Mouse (Mus musculus) T-helper 1 cell (primary cell): Measurements from ENCODE around the gene Trp63.
"Not testable (repeated sequence)": the region's sequence is repeated elsewhere in the genome, so short reads cannot be mapped to it uniquely, and the experiment has no call there.

Experiments used
- in situ Hi-C: fragments of 300-600 bp; cut with MboI, MseI; formaldehyde crosslinking; loops from one replicate; pipeline ENCODE4 v1.15.1; 2025; ENCODE audit warnings: high pct_unique_total_duplicates

Trp63 gene

GRCm38 (mm10) chr16:25683531-25684248 is at the start of gene Trp63:
Trp63 (plus strand) TSS chr16:25683763.
- in situ Hi-C loops, result no loop called here

- in situ Hi-C loops, result not testable (repeated sequence)
Observed at GRCm38 (mm10) chr16:25644716-25645115, 38.8 kb upstream of the Trp63 start.

- in situ Hi-C loops, result no loop called here
Observed at GRCm38 (mm10) chr16:25660510-25661235, 22.9 kb upstream of the Trp63 start.

- in situ Hi-C loops, result no loop called here
Observed at GRCm38 (mm10) chr16:25663116-25663515, 20.4 kb upstream of the Trp63 start.

GRCm38 (mm10) chr16:25673861-25674440 is 9.6 kb upstream of the Trp63 start:
- in situ Hi-C loops, result no loop called here

- in situ Hi-C loops, result no loop called here
Observed at GRCm38 (mm10) chr16:25680369-25680768, 3.2 kb upstream of the Trp63 start.

- in situ Hi-C loops, result no loop called here
Observed at GRCm38 (mm10) chr16:25682533-25682932, 1.0 kb upstream of the Trp63 start.

GRCm38 (mm10) chr16:25684572-25684971 is 1.0 kb downstream of the Trp63 start:
- in situ Hi-C loops, result no loop called here

GRCm38 (mm10) chr16:25690612-25691011 is 7.0 kb downstream of the Trp63 start:
- in situ Hi-C loops, result no loop called here

GRCm38 (mm10) chr16:25701252-25701651 is 17.7 kb downstream of the Trp63 start:
- in situ Hi-C loops, result loop anchor here (25.0 kb wide), 1 partner anchor 811 kb away; no protein-coding TSS in a partner anchor

- in situ Hi-C loops, result loop anchor here (25.0 kb wide), 1 partner anchor 806 kb away; no protein-coding TSS in a partner anchor
Observed at GRCm38 (mm10) chr16:25706260-25706659, 22.7 kb downstream of the Trp63 start.

- in situ Hi-C loops, result loop anchor here (25.0 kb wide), 1 partner anchor 797 kb away; no protein-coding TSS in a partner anchor
Observed at GRCm38 (mm10) chr16:25715790-25716189, 32.2 kb downstream of the Trp63 start.

GRCm38 (mm10) chr16:25723131-25723530 is 39.6 kb downstream of the Trp63 start:
- in situ Hi-C loops, result loop anchor here (25.0 kb wide), 1 partner anchor 789 kb away; no protein-coding TSS in a partner anchor

GRCm38 (mm10) chr16:25727001-25727400 is 43.4 kb downstream of the Trp63 start:
- in situ Hi-C loops, result no loop called here

GRCm38 (mm10) chr16:25727957-25728506 is 44.5 kb downstream of the Trp63 start:
- in situ Hi-C loops, result no loop called here

- in situ Hi-C loops, result no loop called here
Observed at GRCm38 (mm10) chr16:25736912-25737311, 53.3 kb downstream of the Trp63 start.

- in situ Hi-C loops, result no loop called here
Observed at GRCm38 (mm10) chr16:25737623-25738050, 54.1 kb downstream of the Trp63 start.

- in situ Hi-C loops, result loop anchor here (5.0 kb wide), 1 partner anchor 70 kb away; no protein-coding TSS in a partner anchor
Observed at GRCm38 (mm10) chr16:25746807-25747206, 63.2 kb downstream of the Trp63 start.

- in situ Hi-C loops, result no loop called here
Observed at GRCm38 (mm10) chr16:25751866-25752265, 68.3 kb downstream of the Trp63 start.

GRCm38 (mm10) chr16:25758108-25758507 is 74.5 kb downstream of the Trp63 start:
- in situ Hi-C loops, result no loop called here

GRCm38 (mm10) chr16:25765549-25765948 is 82.0 kb downstream of the Trp63 start:
- in situ Hi-C loops, result no loop called here

- in situ Hi-C loops, result no loop called here
Observed at GRCm38 (mm10) chr16:25774611-25775010, 91.0 kb downstream of the Trp63 start.
